Mouse (Mus musculus): Measurements from ENCODE around the gene Rhox2a. TPM values are rescaled to one million over a fixed set of nuclear protein-coding genes. Genes with fewer than 3 reads are reported as not detected.
"Not testable (repeated sequence)": the region's sequence is repeated elsewhere in the genome, so short reads cannot be mapped to it uniquely, and the experiment has no call there.

The Rhox2a gene
- total RNA-seq (2012; rRNA removed) = 1.8 and 7.2 TPM in 2 replicates

DNA sequence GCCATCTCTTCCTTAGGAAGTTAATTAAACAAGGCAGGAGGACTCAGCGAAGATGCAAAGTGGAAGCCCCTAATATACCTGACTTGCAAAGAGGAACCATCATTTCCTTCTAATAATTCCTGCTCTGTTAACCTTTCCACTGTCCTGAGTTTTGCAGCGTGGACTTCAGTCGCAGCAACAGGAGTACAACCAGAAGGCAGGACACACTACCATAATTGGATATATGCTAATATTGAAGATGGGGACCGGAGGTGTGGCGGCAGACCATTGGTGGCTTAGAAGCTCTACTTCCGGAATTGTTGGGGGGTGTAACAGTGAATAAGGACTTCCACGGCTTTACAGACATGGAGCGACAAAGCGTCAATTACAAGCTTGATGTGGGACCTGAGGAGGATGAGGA lies at the start of gene Rhox2a:
Gene Rhox2a (plus strand): TSS at position 301 of the 400 bp plus-strand sequence.
- H3K4me3 ChIP-seq (ENCODE audit: insufficient read depth in 1 of 2, low read depth in 1 of 2, low read length in 2 of 2, poor library complexity in 1 of 2, severe bottlenecking in 1 of 2); H3K36me3 ChIP-seq (ENCODE audit: control insufficient read depth, insufficient read depth, low read length, poor library complexity, severe bottlenecking); DNase-seq (ENCODE audit: low read depth, low spot score); H3K27ac ChIP-seq (ENCODE audit: insufficient read depth, low read depth, low read length, poor library complexity, severe bottlenecking); H3K4me1 ChIP-seq (ENCODE audit: control insufficient read depth in 2 of 2, insufficient read depth in 2 of 2, low read length in 2 of 2, poor library complexity in 1 of 2); in situ Hi-C loops (cut with MboI; ENCODE audit: low sequenced_read_pairs in 2 of 2, unreplicated experiment in 2 of 2); H3K9me3 ChIP-seq (ENCODE audit: control insufficient read depth, insufficient read depth, low read depth, low read length); H3K9ac ChIP-seq (ENCODE audit: insufficient read depth, low read depth, low read length, poor library complexity, severe bottlenecking): not testable (repeated sequence)

GRCm38 (mm10) chrX:37198676-37199075 lies 46.1 kb upstream of the Rhox2a start:
- Histone ChIP-seq H3K36me3 (ENCODE audit: control insufficient read depth, insufficient read depth, low read length, poor library complexity, severe bottlenecking) (no peaks in the 10 kb centered on the region), H3K27ac (ENCODE audit: insufficient read depth, low read depth, low read length, poor library complexity, severe bottlenecking) (no peak overlapping the region), H3K4me3 (ENCODE audit: insufficient read depth in 1 of 2, low read depth in 1 of 2, low read length in 2 of 2, poor library complexity in 1 of 2, severe bottlenecking in 1 of 2) (peak overlapping the region; percentile 33 to 53; a peak in 3 of 4 replicates), H3K9ac (ENCODE audit: insufficient read depth, low read depth, low read length, poor library complexity, severe bottlenecking) (no peak overlapping the region), H3K4me1 (ENCODE audit: control insufficient read depth in 2 of 2, insufficient read depth in 2 of 2, low read length in 2 of 2, poor library complexity in 1 of 2) (no peaks in the 10 kb centered on the region), H3K9me3 (ENCODE audit: control insufficient read depth, insufficient read depth, low read depth, low read length) (no peaks in the 10 kb centered on the region)
- DNase-seq (ENCODE audit: low read depth, low spot score) = no peak
- TF ChIP-seq CHD2 (IDR thresholded peaks at IDR 0.05; ENCODE audit: low read depth, low read length) = no peak
- TF ChIP-seq HCFC1 (IDR thresholded peaks at IDR 0.05; ENCODE audit: borderline replicate concordance, insufficient read depth, low read length) = no peak
- TF ChIP-seq MAFK (IDR thresholded peaks at IDR 0.05; ENCODE audit: insufficient read depth, low read depth, low read length) = no peak
- TF ChIP-seq ZC3H11A (IDR thresholded peaks at IDR 0.05; ENCODE audit: borderline replicate concordance, low read depth, low read length) = no peak
- TF ChIP-seq ZNF384 (IDR thresholded peaks at IDR 0.05; ENCODE audit: low read depth, low read length) = no peak
- in situ Hi-C loops (cut with MboI; ENCODE audit: low sequenced_read_pairs in 2 of 2, unreplicated experiment in 2 of 2) = no loop called here

GRCm38 (mm10) chrX:37210941-37211340 lies 33.8 kb upstream of the Rhox2a start, which contains the start of gene Gm9:
Gene Gm9, minus strand, starts transcription at chrX:37211041.
- Histone ChIP-seq H3K27ac (ENCODE audit: insufficient read depth, low read depth, low read length, poor library complexity, severe bottlenecking) (no peak within 1 kb of the TSS), H3K9ac (ENCODE audit: insufficient read depth, low read depth, low read length, poor library complexity, severe bottlenecking) (no peak within 1 kb of the TSS), H3K36me3 (ENCODE audit: control insufficient read depth, insufficient read depth, low read length, poor library complexity, severe bottlenecking) (no peaks in the 10 kb centered on the region), H3K4me1 (ENCODE audit: control insufficient read depth in 2 of 2, insufficient read depth in 2 of 2, low read length in 2 of 2, poor library complexity in 1 of 2) (no peaks in the 10 kb centered on the region), H3K9me3 (ENCODE audit: control insufficient read depth, insufficient read depth, low read depth, low read length) (no peaks in the 10 kb centered on the region), H3K4me3 (ENCODE audit: insufficient read depth in 1 of 2, low read depth in 1 of 2, low read length in 2 of 2, poor library complexity in 1 of 2, severe bottlenecking in 1 of 2) (no peak within 1 kb of the TSS)
- no peak for TF ChIP-seq CHD2 (IDR thresholded peaks at IDR 0.05; ENCODE audit: low read depth, low read length)
- no peak for TF ChIP-seq ZNF384 (IDR thresholded peaks at IDR 0.05; ENCODE audit: low read depth, low read length)
- TF ChIP-seq MAFK (IDR thresholded peaks at IDR 0.05; ENCODE audit: insufficient read depth, low read depth, low read length) = no peak
- no peak for DNase-seq (ENCODE audit: low read depth, low spot score)
- in situ Hi-C loops (cut with MboI; ENCODE audit: low sequenced_read_pairs in 2 of 2, unreplicated experiment in 2 of 2) = no loop called here

DNA sequence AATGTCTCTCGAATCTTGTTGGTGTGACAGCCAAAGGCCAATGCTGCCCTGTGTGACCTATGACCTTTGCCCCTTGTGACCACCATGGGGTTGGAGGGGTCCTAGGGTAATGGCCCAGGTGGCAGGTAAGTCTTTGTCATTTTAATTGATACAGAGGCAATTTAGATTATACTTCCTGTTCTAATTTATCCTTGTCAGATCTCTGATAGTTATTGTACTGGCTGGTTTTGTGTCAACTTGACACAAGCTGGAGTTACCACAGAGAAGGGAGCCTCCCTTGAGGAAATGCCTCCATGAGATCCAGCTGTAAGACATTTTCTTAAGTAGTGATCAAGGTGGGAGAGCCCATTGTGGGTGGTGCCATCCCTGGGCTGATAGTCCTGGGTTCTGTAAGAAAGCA lies 22.6 kb upstream of the Rhox2a start, which contains the start of gene Rhox1:
Gene Rhox1 (minus strand): TSS at position 101 of the 400 bp plus-strand sequence.
- H3K9ac ChIP-seq (ENCODE audit: insufficient read depth, low read depth, low read length, poor library complexity, severe bottlenecking); H3K4me1 ChIP-seq (ENCODE audit: control insufficient read depth in 2 of 2, insufficient read depth in 2 of 2, low read length in 2 of 2, poor library complexity in 1 of 2); H3K36me3 ChIP-seq (ENCODE audit: control insufficient read depth, insufficient read depth, low read length, poor library complexity, severe bottlenecking); H3K4me3 ChIP-seq (ENCODE audit: insufficient read depth in 1 of 2, low read depth in 1 of 2, low read length in 2 of 2, poor library complexity in 1 of 2, severe bottlenecking in 1 of 2); H3K9me3 ChIP-seq (ENCODE audit: control insufficient read depth, insufficient read depth, low read depth, low read length); DNase-seq (ENCODE audit: low read depth, low spot score); H3K27ac ChIP-seq (ENCODE audit: insufficient read depth, low read depth, low read length, poor library complexity, severe bottlenecking); in situ Hi-C loops (cut with MboI; ENCODE audit: low sequenced_read_pairs in 2 of 2, unreplicated experiment in 2 of 2): not testable (repeated sequence)

DNA sequence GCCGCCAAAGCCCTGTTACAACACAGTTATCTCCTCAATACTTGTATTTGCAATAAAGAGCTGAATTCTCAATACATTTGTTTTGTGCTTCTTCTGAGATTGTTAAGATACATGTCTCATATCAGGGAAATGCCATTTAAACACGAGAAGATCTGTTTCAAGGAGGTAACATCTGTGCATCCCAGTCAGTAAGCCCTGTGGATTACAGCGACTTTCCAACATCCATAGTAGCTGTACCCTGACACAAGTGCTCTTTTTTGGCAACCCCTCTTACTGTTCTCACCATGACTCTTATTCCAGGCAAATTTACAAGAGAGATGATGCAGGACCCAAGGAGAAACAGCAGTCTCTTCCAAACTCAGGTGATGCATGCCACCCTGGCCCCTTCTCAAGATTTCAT lies 4.8 kb downstream of the Rhox2a start, which contains the start of gene Rhox3a:
Gene Rhox3a (plus strand): TSS at position 301 of the 400 bp plus-strand sequence.
- H3K4me3 ChIP-seq (ENCODE audit: insufficient read depth in 1 of 2, low read depth in 1 of 2, low read length in 2 of 2, poor library complexity in 1 of 2, severe bottlenecking in 1 of 2); H3K9me3 ChIP-seq (ENCODE audit: control insufficient read depth, insufficient read depth, low read depth, low read length); H3K9ac ChIP-seq (ENCODE audit: insufficient read depth, low read depth, low read length, poor library complexity, severe bottlenecking); H3K4me1 ChIP-seq (ENCODE audit: control insufficient read depth in 2 of 2, insufficient read depth in 2 of 2, low read length in 2 of 2, poor library complexity in 1 of 2); in situ Hi-C loops (cut with MboI; ENCODE audit: low sequenced_read_pairs in 2 of 2, unreplicated experiment in 2 of 2); H3K36me3 ChIP-seq (ENCODE audit: control insufficient read depth, insufficient read depth, low read length, poor library complexity, severe bottlenecking); DNase-seq (ENCODE audit: low read depth, low spot score); H3K27ac ChIP-seq (ENCODE audit: insufficient read depth, low read depth, low read length, poor library complexity, severe bottlenecking): not testable (repeated sequence)

DNA sequence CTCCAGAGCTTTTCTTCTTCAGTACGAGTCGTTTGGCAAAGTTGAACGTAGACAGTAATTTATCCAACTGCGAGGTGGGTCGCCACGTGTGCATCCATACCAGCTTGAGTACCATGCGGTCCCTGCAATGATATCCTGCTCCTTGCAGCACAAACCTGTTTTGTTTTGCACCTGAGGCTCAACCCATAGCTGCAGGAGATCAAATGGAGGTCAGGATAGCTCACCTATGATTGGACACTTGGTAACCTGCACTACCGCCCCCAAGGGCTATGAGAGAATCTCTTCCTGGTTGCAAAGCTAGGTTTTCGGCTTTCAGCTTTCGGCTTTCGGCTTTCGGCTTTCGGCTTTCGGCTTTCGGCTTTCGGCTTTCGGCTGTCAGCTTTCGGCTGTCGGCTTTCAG lies 20.3 kb downstream of the Rhox2a start, which contains the start of gene Rhox4a:
Gene Rhox4a (plus strand): TSS at position 301 of the 400 bp plus-strand sequence.
- H3K9ac ChIP-seq (ENCODE audit: insufficient read depth, low read depth, low read length, poor library complexity, severe bottlenecking); H3K9me3 ChIP-seq (ENCODE audit: control insufficient read depth, insufficient read depth, low read depth, low read length); H3K4me1 ChIP-seq (ENCODE audit: control insufficient read depth in 2 of 2, insufficient read depth in 2 of 2, low read length in 2 of 2, poor library complexity in 1 of 2); H3K4me3 ChIP-seq (ENCODE audit: insufficient read depth in 1 of 2, low read depth in 1 of 2, low read length in 2 of 2, poor library complexity in 1 of 2, severe bottlenecking in 1 of 2); H3K27ac ChIP-seq (ENCODE audit: insufficient read depth, low read depth, low read length, poor library complexity, severe bottlenecking); DNase-seq (ENCODE audit: low read depth, low spot score); in situ Hi-C loops (cut with MboI; ENCODE audit: low sequenced_read_pairs in 2 of 2, unreplicated experiment in 2 of 2); H3K36me3 ChIP-seq (ENCODE audit: control insufficient read depth, insufficient read depth, low read length, poor library complexity, severe bottlenecking): not testable (repeated sequence)
